Mouse (Mus musculus): ENCODE data around the gene Tmem102.

DNA sequence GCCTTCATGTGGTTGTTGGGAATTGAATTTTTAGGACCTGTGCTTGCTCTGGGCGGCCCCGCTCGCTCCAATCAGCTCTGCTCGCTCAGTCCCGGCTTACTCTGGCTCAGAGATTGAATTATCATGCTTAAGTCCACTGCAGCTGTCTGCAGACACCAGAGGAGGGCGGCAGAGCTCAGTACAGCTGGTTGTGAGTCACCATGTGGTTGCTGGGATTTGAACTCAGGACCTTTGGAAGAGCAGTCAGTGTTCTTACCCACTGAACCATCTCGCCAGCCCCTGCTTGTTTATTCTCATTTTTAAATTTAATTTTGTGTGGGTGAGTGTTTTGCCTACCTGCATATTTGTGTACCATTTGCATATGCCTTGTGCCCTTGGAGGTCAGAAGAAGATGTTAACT, 41.9 kb downstream of the Tmem102 start:
- TF ChIP-seq CTCF (IDR thresholded peaks at IDR 0.05; ENCODE audit: control insufficient read depth, insufficient read depth, insufficient read length) (no peak), USF1 (IDR thresholded peaks at IDR 0.05; ENCODE audit: low read depth) (no peak), MYOG (IDR thresholded peaks at IDR 0.05; ENCODE audit: control insufficient read depth, extremely low read depth, insufficient read length) (no peak), FOSL1 (IDR thresholded peaks at IDR 0.05; ENCODE audit: insufficient read depth, low read length, poor library complexity, severe bottlenecking) (no peak)

Measured in C2C12 (cell line).